Mouse (Mus musculus) CH12.LX (cell line): ENCODE measurements at regions not wholly inside any gene's neighbourhood (a gene's known extent, or its start where the extent isn't known, plus 50 kb on each side); places are given as distances from the start of the nearest gene placed in this dataset.

Experiments used
- DNase-seq: peaks from one replicate; pipeline ENCODE4 v3.0.0-alpha.2; 2013; ENCODE audit errors: extremely low read depth
- H3K27ac ChIP-seq: 2 replicates; pipeline ENCODE4 v1.5.1; 2012; ENCODE audit warnings: low read depth, mild to moderate bottlenecking, control low read depth, moderate library complexity; ENCODE audit not compliant: insufficient read depth
- H3K27me3 ChIP-seq: replicated peaks from 2 replicates; pipeline ENCODE3; 2012; ENCODE audit warnings: inconsistent platforms
- H3K36me3 ChIP-seq, 2 experiments: replicated peaks in 1 of 2; 2 replicates each; pipeline versions ENCODE3 to v1.6.1; 2012; ENCODE audit warnings: inconsistent platforms in 1 of 2, low read length in 1 of 2, mild to moderate bottlenecking in 1 of 2, mixed read lengths in 1 of 2, moderate library complexity in 1 of 2; ENCODE audit not compliant: control insufficient read depth in 1 of 2, insufficient read depth in 1 of 2
- H3K4me1 ChIP-seq, 2 experiments: 2 replicates each; pipeline ENCODE4 v1.6.1; 2012; ENCODE audit warnings: inconsistent platforms in 1 of 2, moderate library complexity in 1 of 2; ENCODE audit not compliant: insufficient read depth in 2 of 2, control insufficient read depth in 1 of 2
- H3K4me2 ChIP-seq: 2 replicates; pipeline ENCODE4 v1.6.1; 2012; ENCODE audit warnings: low read depth, mild to moderate bottlenecking, control low read depth; ENCODE audit not compliant: poor library complexity, insufficient read depth, severe bottlenecking
- H3K4me3 ChIP-seq, 3 experiments: fragments of 150-350 bp in 1 of 3; sonication (generic) in 1 of 3; replicated peaks in 1 of 3; 2 replicates each; pipeline versions ENCODE3 to v1.5.1; 2011 to 2012; ENCODE audit warnings: low read depth in 2 of 3, low read length in 2 of 3, mild to moderate bottlenecking in 2 of 3, moderate library complexity in 2 of 3, control low read depth in 1 of 3, improper control_type of control experiment in 1 of 3, inconsistent platforms in 1 of 3, mixed read lengths in 1 of 3; ENCODE audit not compliant: poor library complexity in 1 of 3
- H3K79me2 ChIP-seq: replicated peaks from 2 replicates; pipeline ENCODE4 v1.6.1; 2012; ENCODE audit warnings: mild to moderate bottlenecking, moderate library complexity; ENCODE audit not compliant: control insufficient read depth, poor library complexity, insufficient read depth, severe bottlenecking; ENCODE audit errors: extremely low read depth
- H3K9ac ChIP-seq: 2 replicates; pipeline ENCODE4 v1.6.1; 2012; ENCODE audit warnings: low read depth, mild to moderate bottlenecking, control low read depth, moderate library complexity; ENCODE audit not compliant: insufficient read depth
- H3K9me3 ChIP-seq: replicated peaks from 2 replicates; pipeline ENCODE3; 2012; ENCODE audit warnings: low read length, inconsistent platforms, mixed read lengths
- CHD1 ChIP-seq: IDR thresholded peaks from 2 replicates; pipeline ENCODE4 v1.6.1; 2012; ENCODE audit warnings: low read depth, low read length, improper control_type of control experiment, inconsistent platforms
- CHD2 ChIP-seq: IDR thresholded peaks from 2 replicates; pipeline ENCODE4 v1.6.1; 2011; ENCODE audit warnings: low read length, improper control_type of control experiment
- CTCF ChIP-seq, 2 experiments: IDR thresholded peaks in 1 of 2; conservative IDR thresholded peaks in 1 of 2; 2 replicates each; pipeline ENCODE4 v1.5.1; 2011 to 2012; ENCODE audit warnings: low read depth in 2 of 2, low read length in 2 of 2, improper control_type of control experiment in 1 of 2, inconsistent platforms in 1 of 2, mild to moderate bottlenecking in 1 of 2, moderate library complexity in 1 of 2
- E2F4 ChIP-seq: IDR thresholded peaks from 2 replicates; pipeline ENCODE4 v1.6.1; 2011; ENCODE audit warnings: low read depth, low read length, improper control_type of control experiment; ENCODE audit not compliant: insufficient replicate concordance
- ELF1 ChIP-seq: IDR thresholded peaks from 2 replicates; pipeline ENCODE4 v1.6.1; 2014; ENCODE audit warnings: low read depth, mild to moderate bottlenecking, inconsistent platforms, low read length, improper control_type of control experiment
- ETS1 ChIP-seq: conservative IDR thresholded peaks from 2 replicates; pipeline ENCODE4 v1.6.1; 2012; ENCODE audit warnings: low read depth, mild to moderate bottlenecking, inconsistent platforms, low read length, improper control_type of control experiment, moderate library complexity
- GABPA ChIP-seq: IDR thresholded peaks from 2 replicates; pipeline ENCODE4 v1.6.1; 2012; ENCODE audit warnings: low read depth, low read length, improper control_type of control experiment, inconsistent platforms; ENCODE audit not compliant: insufficient replicate concordance
- HCFC1 ChIP-seq: IDR thresholded peaks from 2 replicates; pipeline ENCODE4 v1.6.1; 2012; ENCODE audit warnings: low read depth, mild to moderate bottlenecking, inconsistent platforms, low read length, improper control_type of control experiment
- JUN ChIP-seq: IDR thresholded peaks from 2 replicates; pipeline ENCODE4 v1.6.1; 2011; ENCODE audit warnings: low read depth, mild to moderate bottlenecking, low read length, improper control_type of control experiment, moderate library complexity; ENCODE audit not compliant: insufficient read depth
- MAFK ChIP-seq: IDR thresholded peaks from 2 replicates; pipeline ENCODE4 v1.6.1; 2011; ENCODE audit warnings: low read length, improper control_type of control experiment; ENCODE audit not compliant: insufficient replicate concordance
- MAX ChIP-seq: IDR thresholded peaks from 2 replicates; pipeline ENCODE4 v1.6.1; 2011; ENCODE audit warnings: low read length, improper control_type of control experiment
- MXI1 ChIP-seq: IDR thresholded peaks from 2 replicates; pipeline ENCODE4 v1.6.1; 2011; ENCODE audit warnings: mild to moderate bottlenecking, low read depth, low read length, improper control_type of control experiment
- NELFE ChIP-seq: IDR thresholded peaks from 2 replicates; pipeline ENCODE4 v1.6.1; 2011; ENCODE audit warnings: low read depth, low read length, improper control_type of control experiment
- NRF1 ChIP-seq: IDR thresholded peaks from 2 replicates; pipeline ENCODE4 v1.6.1; 2014; ENCODE audit warnings: low read depth, mild to moderate bottlenecking, inconsistent platforms, low read length, improper control_type of control experiment, moderate library complexity
- POLR2AphosphoS2 ChIP-seq: IDR thresholded peaks from 2 replicates; pipeline ENCODE4 v1.6.1; 2011; ENCODE audit warnings: low read depth, low read length, improper control_type of control experiment
- RAD21 ChIP-seq: IDR thresholded peaks from 2 replicates; pipeline ENCODE4 v1.6.1; 2011; ENCODE audit warnings: low read depth, mild to moderate bottlenecking, low read length, improper control_type of control experiment, moderate library complexity
- RCOR1 ChIP-seq: conservative IDR thresholded peaks from 2 replicates; pipeline ENCODE4 v1.6.1; 2012; ENCODE audit warnings: low read depth, mild to moderate bottlenecking, inconsistent platforms, low read length, improper control_type of control experiment
- TBP ChIP-seq: conservative IDR thresholded peaks from 2 replicates; pipeline ENCODE4 v1.6.1; 2011; ENCODE audit warnings: low read depth, low read length, improper control_type of control experiment
- TCF12 ChIP-seq: IDR thresholded peaks from 2 replicates; pipeline ENCODE4 v1.6.1; 2014; ENCODE audit warnings: low read depth, mild to moderate bottlenecking, inconsistent platforms, low read length, improper control_type of control experiment
- USF2 ChIP-seq: conservative IDR thresholded peaks from 2 replicates; pipeline ENCODE4 v1.6.1; 2011; ENCODE audit warnings: low read depth, low read length, improper control_type of control experiment
- ZKSCAN1 ChIP-seq: IDR thresholded peaks from 2 replicates; pipeline ENCODE4 v1.6.1; 2012; ENCODE audit warnings: low read depth, inconsistent platforms, low read length, improper control_type of control experiment, borderline replicate concordance
- ZMIZ1 ChIP-seq: IDR thresholded peaks from 2 replicates; pipeline ENCODE4 v1.6.1; 2012; ENCODE audit warnings: low read depth, mild to moderate bottlenecking, inconsistent platforms, low read length, improper control_type of control experiment
- dilution Hi-C: fragments of 300-500 bp; cut with MboI; formaldehyde crosslinking; loops from 2 replicates; pipeline ENCODE4 v1.14.3; 2020; ENCODE audit warnings: low sequenced_read_pairs; ENCODE audit not compliant: extremely low pct_unique_long_range_greater_than_20kb, extremely low pct_ligation_motif_present
- in situ Hi-C: fragments of 300-500 bp; cut with MboI; formaldehyde crosslinking; loops from 3 replicates; pipeline ENCODE4 v1.14.3; 2019; ENCODE audit warnings: low sequenced_read_pairs, low pct_ligation_motif_present, low pct_unique_long_range_greater_than_20kb, mixed read lengths

DNA sequence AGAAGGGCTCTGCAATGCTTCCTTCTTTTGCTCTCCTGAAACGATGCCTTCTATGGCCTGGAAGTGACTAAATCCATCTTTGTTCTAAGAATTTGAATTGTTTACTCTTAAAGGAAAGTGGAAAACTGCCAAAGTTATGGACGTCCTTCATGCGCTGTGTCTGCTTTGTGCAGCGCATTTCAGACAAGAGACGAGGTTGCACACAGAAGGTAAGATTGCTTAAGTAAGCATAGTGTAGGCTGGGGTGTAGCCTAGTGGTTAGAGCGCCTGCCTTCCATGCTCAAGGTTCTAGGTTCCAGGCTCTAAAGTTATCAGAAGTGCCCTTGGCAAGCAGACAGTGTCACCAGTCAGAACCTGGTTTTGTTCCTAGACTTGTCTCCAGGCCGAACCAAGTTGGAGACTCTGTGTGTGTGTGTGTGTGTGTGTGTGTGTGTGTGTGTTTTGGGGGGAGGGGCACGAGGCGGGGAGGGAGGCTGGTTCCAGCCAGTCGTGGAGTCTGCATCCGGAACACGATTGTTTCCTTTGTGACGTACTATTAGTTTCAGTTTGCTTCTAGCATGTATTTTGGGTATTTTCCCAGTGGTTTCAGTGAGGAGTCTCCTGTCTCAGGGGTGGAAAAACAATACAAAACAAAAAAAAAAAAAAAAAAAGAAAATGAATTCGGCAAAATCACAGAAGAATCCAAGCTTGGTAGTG is 166.4 kb upstream of the Foxn2 start (continued):
- TF ChIP-seq JUN (no peak), TCF12 (peak; percentile 33; the same call in 1 of the 2 replicates), ETS1 (peak; percentile 83), MAFK (no peak), HCFC1 (no peak; the same call in 1 of the 2 replicates), CHD1 (no peak), ZKSCAN1 (no peak), RCOR1 (no peak), E2F4 (no peak), POLR2AphosphoS2 (no peak), MAX (no peak), CTCF (conservative IDR thresholded peaks at IDR 0.05 in 1 of 2, IDR thresholded peaks at IDR 0.05 in 1 of 2; ENCODE audit: low read depth in 2 of 2, low read length in 2 of 2) (no peak), MXI1 (no peak), NELFE (no peak), USF2 (no peak), NRF1 (no peak), CHD2 (peak; percentile 67), ELF1 (peak; percentile 19; the same call in 1 of the 2 replicates), TBP (no peak), ZMIZ1 (no peak)

GRCm38 (mm10) chr17:88274720-88275433 is 165.6 kb upstream of the Foxn2 start:
- Histone ChIP-seq H3K9me3 (no peaks in the 10 kb centered on the region), H3K36me3 (no peaks in the 10 kb centered on the region), H3K9ac (0 out of 2 replicates have a peak overlapping the region, but pooled peaks have one; percentile 23), H3K27ac (no peak overlapping the region), H3K79me2 (no peaks in the 10 kb centered on the region), H3K4me1 (peaks cover 4 to 15% of the 10 kb centered on the region in 2 experiments), H3K4me2 (peak overlapping the region; percentile 68), H3K27me3 (no peaks in the 10 kb centered on the region), H3K4me3 (no peak overlapping the region)
- no peak for DNase-seq
- dilution Hi-C loops (no loop called here), in situ Hi-C loops (loop anchor here (25.0 kb wide), 1 partner anchor 362 kb away; no protein-coding TSS in a partner anchor)
- TF ChIP-seq RAD21 (no peak), USF2 (no peak), GABPA (no peak)
